Mouse (Mus musculus) MEL-GATA-1-ER (cell line): ENCODE data around the gene Txndc11.

ENCODE experiments used
- DNase-seq: peaks from one replicate; pipeline ENCODE4 v3.0.0-alpha.2; 2012; ENCODE audit warnings: low read depth; ENCODE audit errors: extremely low read depth

The Txndc11 gene

DNA sequence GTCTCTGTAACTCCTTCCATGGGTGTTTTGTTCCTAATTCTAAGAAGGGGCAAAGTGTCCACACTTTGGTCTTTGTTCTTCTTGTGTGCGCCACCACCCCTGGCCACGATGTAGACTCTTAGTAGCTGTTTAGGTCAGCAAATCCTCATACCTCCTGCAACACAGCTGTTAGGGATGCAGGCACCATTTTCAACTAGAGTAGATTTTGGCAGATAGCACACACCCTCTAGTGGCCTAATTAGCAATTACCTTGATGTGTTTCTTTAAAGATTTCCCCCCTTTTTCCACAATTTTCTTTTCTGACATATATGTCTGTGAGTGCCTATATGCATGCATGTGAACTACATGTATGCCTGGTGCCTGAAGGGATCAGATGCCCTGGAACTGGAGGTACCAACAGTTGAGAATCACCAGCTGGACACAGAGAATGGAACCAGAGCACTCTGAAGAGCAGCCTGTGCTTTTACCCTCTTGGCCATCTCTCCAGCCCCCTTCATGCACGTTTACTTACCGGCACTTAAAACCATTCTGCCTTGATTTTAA, 25.2 kb downstream of the Txndc11 start:
- DNase-seq = no peak

DNA sequence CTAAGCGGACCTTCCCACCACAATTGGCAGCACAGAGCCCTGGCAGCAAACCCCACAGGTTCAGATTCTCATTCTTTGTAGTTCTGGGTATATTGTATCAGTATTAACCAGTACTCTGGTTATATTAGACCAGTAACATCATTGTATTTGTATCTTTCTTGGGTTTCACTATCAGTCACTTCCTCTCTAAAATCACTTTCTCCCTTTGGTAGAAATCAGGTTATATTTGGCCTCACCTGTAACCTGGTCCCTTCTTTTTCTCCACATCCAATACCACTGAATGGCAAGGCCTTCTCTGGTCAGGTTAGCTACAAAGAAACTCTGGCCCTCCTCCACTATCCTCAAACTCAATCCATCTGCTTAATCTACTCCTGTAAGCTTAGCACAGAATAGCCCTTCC, 29.5 kb downstream of the Txndc11 start:
- DNase-seq = no peak

DNA sequence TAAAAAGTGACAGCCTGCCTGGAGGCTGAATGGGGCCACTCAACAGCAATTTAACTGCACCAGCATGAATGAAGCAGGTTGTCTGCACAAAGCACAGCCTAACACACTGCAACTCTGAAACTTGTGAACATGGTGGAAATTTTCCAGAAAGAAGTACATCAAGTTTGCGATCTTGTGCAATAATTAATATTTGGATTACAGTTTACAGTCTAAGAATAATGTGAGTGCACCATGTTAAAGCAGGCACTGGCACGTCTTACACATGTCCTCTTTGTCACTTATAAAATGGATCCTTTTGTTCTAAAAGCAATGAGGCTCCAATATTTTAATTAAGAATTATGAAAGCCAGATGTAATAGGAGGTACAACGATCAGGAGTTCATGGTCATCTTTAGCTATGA, 37.1 kb downstream of the Txndc11 start:
- no peak for DNase-seq

DNA sequence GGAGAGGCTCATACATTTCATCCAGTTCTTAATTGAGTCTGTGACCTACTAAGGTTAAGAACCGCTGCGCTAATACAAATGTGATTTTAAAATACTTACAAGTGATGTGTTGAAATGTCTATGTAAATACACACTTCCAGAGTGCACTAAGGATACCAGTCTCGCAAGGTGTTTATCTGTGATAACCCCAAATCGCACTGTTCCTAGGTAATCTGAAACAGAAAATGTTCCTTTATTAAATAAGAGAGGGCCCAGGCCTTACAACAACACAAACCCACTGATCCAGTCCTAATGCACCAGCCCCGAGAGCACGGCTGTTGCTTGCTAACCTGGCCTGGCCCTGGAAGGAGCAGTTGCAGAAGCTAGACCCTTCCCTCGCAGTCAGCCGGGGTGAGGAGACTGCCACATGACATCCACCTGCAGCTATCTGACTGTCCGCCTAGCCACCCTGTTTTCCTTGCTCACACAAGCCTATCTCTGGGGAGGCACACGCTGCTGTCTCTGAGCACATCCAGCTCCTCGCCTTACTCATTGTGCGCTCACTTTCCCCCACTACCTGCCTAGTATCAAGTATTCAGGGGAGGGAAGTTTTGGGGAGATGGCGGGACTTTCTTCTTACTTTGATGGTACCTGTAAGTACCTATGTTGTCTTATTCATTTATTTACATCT, 40.6 kb downstream of the Txndc11 start:
- DNase-seq = no peak

DNA sequence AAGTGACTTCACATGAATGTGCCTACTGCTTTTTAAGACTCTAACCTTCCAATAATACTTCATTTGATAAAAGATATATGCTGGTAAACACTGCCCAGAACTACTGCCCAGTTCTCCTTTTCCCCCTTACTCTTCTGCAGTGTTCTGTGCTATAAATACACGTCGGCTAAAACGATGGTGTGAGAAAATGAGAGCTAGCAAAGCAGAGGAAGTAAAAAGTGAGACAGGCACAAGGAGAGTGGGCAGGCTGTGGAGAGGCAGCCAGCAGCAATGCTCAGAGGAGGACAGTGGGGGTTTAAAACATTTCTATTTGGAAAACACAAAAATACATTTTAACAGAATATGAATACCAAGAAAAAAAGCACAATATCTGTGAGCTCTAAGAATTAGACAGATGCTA, 41.9 kb downstream of the Txndc11 start:
- no peak for DNase-seq

DNA sequence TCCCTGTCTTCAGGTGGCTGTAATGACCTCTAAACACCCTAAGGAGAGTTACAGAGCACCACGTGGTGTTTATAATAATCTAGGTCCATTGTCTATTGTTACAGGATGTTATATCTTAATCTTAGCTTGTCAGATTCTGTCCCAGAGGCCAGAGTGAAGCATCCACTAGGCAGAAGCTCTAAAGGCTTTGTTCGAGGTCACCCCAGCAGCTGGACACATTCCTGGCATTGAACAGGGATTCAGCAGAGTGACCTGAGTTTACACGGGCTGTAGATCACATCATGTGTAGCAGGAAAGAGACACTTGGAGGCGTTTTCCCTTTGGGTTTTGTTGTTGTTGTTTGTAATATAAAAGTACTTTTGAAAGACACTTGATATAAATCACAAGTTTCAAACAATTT, 42.4 kb downstream of the Txndc11 start:
- DNase-seq = no peak

DNA sequence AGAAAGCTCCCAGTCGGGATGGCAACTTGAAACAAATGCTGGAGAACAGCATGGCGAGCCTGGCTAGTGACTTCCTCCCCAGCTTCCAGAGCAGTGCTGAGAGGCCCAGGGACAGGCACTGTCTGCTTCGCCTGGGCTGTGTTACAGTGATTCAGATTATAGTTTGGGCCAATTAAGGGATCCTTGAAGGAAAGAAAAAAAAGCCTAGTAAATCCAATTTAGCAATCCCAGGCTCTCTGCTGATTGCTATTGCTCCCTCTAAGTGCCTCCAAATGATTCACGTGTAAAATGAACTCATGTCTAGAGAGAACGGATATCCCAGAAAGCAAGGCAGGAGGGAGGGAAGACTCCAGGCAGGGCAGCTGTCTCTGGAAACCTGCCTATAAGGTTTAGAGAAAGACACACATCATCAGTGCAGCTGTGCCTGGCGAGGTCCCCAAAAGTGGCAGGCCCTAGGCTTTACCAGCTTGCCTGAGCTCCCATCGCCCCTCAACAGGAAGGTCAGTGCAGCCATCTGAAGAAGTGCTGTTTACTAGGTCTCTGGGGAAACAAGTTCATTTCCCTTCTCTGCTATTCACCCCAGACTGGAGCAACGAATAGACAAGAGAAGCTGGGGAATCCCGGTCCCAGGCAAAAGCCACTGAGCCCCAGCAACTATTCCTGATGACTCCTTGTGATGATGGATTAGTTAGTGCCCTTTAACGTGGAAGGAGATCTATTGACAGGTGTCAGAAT, 43.4 kb downstream of the Txndc11 start:
- DNase-seq = no peak

DNA sequence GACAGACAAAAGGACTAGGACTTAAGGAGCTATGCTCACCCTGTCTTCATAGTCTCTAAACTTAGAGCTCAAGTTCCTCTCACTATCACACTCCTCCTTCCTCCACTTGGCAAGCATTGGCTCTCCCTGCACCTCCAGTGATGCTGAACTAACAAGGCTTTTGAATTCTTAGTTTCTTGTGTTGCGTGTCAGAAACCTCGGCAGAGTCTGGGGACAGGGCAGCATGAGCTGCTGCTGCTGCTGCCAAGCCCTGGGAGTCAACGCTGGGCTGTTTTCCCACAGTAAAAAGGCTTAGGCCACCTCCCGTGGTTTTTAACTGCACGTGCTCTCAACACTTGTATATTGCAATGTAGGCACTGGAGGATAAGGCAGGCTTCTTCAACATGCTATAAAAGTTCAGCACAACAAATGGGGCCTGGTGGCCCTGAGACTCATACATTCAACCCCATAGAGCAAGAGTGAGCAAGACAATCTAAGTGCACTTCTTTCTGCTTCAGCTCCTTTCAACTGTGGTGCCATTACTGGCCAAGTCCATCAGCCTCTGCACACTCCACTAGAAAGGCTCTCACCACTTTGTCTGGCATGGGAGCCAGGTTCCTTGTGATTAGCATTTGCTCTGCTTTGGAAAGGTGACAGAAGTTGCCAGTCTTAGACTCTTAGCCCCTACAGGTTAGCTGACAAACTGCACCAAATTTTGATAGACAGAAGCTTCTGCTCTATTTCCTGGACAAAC, 47.4 kb downstream of the Txndc11 start:
- no peak for DNase-seq

DNA sequence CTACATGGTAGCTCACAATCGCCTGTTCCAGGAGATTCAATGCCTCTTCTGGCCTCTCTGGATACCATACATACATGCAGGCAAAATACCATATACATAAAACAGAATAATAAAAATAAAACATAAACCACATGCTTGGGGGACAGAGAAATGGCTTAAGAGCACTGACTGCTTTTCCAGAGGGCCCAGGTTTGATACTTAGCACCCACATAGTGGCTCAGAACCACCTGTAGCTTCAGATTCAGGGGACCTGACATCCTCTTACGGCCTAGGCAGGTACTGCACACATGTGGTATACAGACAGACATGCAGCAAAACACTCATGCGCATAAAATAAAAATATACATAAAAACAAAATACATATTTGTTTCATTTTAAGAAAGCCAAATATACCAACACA, 48.2 kb downstream of the Txndc11 start:
- no peak for DNase-seq

DNA sequence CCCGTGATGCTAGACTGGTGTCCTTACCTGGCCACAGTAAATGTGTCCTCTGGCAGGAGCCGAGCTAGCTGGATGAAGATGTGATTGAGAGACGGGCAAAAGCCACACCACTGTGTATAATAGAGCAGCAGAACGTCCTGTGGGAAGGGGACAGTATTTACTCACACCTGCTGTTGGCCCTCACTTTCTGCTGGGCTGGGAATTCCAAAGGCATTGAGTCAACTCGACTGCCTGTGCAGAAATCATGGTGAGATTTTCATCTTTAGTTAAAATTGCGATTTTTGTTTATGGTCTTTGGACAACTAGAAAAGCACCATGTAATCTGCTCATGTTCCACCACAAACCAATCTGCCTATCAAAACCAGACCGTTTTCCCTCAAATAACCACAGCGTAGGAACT, 50.3 kb downstream of the Txndc11 start:
- DNase-seq = no peak

DNA sequence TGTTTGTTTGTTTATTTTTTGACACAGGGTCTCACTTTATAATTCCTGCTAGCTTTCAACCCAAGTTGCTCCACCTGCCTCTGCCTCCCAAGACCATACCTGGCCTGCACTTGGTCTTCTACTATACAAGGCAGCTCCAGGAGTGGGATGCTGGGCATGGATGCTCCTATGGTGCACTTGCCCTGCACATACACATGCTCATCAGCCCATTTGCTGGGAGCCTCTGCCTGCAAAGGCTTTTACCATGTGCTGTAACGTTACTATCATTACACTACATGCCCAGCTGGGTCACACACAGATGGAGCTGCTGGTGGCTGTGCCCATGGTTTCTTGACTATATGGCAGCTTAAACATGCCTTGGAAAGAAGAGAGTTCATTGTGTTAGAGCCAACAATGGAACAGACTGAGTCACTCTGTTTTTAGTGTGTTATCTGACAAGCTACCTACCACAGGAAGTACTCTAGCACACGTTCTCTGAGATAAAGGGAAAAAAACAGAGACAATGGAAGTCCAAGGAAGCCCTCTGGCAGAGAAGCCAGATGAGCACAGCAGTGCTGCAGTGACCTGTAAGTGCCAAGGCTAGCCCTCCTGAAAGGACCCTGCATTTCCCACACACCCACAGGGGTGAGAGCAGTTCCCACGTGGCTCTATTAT, 56.1 kb downstream of the Txndc11 start:
- peak; percentile 71 for DNase-seq

DNA sequence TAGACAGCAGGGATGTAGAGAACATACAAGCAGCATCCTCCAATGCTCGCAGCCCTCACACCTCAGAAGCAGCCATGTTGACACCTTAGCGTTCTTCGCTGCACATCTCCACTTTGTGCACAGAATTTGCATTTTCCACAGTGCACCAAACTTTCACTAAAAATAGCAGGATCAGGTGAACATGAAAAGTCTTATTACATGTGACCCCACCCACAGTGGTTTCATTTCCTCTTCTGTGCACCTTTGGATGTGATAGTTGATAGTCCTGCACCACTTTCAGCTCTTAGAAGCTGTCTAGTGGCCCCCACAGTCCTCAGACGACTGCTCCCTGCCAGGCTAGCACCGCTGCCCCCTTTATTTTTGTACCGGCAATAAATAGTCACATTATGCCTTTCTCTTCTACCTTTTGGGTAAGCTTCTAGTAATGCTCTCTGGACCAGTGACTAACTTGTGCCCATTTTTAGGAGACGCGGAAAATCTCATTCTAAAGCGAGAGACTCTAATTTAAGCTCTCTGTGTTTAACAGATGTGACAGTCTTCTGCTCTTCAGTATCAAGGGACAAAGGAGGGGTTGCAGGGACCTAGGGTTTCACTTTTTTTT, 56.7 kb downstream of the Txndc11 start:
- no peak for DNase-seq

DNA sequence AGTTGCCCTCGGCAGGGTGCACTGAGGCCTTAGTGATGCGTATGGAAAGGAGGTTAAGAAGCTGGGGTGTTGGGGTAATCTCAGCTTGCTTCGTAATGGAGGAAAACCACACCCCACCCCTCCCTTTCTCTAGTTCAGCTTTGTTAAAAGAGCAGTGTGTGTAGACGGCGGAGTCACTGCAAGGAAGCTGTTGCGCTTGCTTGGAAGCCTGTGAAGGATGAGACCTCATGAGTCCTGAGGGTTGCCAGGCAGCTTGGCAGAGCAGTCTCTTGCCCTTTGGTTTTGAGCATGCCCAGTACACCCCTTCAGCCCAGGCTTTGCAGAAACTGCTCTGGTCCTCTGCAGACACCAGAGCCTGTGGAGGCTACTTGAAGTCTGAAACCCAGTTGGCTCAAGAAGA, 61.4 kb downstream of the Txndc11 start:
- DNase-seq = no peak

DNA sequence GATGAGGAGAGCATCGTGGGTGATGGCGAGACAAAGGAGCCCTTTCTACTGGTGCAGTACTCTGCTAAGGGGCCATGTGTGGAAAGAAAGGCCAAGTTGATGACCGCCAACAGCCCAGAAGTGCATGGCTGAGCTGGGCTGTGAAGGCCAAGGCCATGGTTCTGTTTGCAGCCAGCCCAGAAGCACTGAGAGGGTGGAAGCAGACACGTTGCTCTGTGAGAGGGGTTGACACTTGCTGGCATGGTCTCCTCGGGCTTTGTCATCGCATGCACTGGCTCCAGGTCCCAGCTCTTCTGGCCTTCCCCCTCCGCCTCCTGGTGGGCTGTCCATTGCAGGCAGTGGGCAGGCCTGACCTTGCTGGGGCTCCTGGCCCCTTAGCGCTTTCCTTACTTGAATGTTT, 62.0 kb downstream of the Txndc11 start:
- DNase-seq = no peak

DNA sequence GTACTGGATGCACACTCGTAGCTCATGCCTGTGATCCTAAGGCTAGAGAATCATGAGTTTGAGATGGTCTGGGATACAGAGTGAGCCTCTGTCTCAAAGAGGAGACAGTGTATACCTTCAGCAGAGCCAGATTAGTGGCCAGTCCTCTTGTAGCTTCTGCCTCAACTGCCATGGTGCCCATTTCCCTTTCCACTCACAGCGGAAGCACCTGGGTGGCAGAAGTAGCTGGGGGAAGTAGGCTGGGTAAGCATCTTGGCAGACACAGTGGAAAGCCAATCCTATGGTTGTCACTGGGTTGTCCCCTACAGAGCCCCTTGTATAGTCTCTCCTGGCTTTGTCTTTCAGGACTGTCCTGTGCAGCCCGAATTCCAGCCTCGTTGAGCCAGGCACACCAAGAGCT, 62.6 kb downstream of the Txndc11 start:
- no peak for DNase-seq

DNA sequence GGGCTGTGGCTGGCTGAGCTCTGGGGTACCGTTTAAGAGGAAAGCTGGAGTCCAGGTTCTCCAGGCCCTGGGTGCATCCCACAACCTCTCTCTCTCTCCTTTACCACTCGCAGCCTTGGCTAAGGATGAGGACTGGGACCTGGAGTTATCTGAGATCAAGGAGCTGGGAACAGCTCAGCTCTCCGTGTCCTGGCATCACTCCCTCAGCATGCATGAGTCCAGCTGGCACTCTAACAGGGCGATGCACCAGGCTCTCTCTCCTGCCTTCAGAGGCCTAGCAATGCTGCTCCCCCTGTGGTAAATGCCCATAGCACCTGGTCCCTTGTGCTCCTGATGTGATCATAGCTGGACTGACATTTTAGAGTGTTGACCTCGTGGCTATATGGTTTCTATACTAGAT, 63.3 kb downstream of the Txndc11 start:
- DNase-seq = no peak

DNA sequence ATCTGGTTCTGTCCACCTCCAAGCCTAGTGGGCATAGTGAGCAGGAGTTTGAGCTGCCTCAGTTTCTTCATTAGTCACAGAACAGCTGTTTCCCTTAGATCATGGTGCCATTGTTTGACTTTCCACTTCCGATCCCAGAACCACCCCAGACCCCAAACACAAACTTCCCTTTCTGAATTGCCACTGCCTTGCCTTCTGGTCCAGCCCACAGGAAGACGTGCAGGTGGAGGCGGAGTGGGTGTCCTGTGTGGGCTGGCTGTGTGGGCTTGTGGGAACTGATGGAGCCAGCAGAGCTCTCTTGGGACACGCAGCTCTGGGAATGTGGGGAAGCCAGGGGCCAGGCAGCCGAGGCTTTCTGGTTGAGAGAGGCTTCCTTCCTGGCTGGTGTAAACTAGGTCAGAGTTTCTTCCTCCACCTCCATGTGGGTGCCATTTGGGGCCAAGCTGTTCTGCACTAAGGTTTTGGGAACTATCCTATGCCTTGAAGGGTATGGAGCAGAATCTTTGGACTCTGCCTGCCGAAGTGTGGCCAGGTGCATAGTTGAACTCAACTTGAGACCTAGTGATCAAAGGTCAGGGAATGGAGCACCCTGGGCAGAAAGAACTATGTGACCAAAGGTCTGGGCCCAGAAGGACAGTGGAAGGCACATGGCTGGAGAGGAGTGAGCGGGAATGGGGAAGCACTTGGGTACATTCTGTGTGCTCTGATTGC, 64.6 kb downstream of the Txndc11 start:
- DNase-seq = no peak

DNA sequence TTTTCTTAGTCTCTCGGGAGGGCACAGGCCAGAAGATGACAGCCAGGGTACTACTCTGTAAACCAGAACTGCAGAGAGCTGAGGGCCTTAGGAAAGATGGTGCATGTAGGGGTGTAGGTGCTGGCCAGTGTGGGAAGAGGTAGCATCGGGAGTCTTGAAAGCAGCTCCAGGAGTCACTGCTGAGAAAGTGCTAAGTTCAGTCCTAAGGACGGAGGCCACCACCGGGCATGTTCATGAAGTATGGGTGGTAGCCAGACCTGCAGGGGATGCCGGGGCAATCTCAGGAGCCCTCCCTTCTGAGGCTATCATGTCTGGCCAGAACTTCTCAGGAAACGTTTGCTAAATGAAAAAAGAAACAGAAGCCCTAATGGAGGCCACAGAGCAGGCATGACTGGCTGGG, 65.2 kb downstream of the Txndc11 start:
- DNase-seq = no peak

DNA sequence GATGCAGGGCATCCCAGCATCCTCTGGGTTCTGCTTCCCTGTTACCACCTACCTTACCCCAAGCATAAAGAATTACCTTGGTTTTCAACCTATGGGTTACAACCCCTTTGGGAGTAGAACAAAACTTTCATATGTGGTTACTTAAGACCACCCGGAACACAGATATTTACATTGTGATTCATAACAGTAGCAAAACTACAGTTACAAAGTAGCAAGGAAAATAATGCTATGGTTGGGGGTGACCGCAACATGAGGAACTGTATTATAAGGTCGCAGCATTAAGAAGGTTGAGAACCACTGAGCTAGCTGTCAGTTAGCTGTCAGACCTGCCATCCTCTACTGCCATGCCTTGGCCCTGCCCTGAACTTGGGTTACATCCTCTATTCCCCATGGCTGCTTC, 65.8 kb downstream of the Txndc11 start:
- no peak for DNase-seq

DNA sequence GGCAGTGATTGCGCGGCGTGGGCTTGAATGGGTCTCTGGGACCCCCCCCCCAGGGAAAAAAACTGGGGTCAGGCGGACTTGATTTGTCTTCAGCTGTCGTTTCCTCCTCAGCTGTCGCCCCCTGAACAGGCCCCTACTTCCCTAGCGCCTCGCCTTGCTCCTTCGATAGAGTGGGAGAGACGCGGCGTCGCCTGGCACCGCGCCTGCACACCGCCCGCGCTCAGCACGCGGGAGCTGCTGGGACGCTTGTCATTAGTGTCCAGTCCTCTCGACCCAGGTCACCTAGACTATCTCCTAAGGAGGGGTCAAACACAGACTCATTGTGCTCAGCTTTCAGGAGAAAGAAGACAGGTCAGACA, 67.6 kb downstream of the Txndc11 start:
- DNase-seq = no peak
